Mouse (Mus musculus) heart, adult 2 months (tissue): ENCODE data around the gene Ccdc138. TPM values are rescaled to one million over a fixed set of nuclear protein-coding genes. Genes with fewer than 3 reads are reported as not detected.

Experiments used
- DNase-seq, 2 experiments: peaks; one replicate each; pipeline ENCODE4 v3.0.0; 2021
- H3K27ac ChIP-seq: fragments of 200-600 bp; 2 replicates; pipeline ENCODE4 v1.8.1; 2022
- H3K27me3 ChIP-seq: fragments of 200-500 bp; 2 replicates; pipeline ENCODE4 v1.6.1; 2012; ENCODE audit warnings: mild to moderate bottlenecking, low read length, inconsistent platforms, mixed read lengths; ENCODE audit not compliant: control insufficient read depth, insufficient read depth
- H3K36me3 ChIP-seq: fragments of 200-500 bp; 2 replicates; pipeline ENCODE4 v1.6.1; 2012; ENCODE audit warnings: low read length, inconsistent platforms; ENCODE audit not compliant: control insufficient read depth, insufficient read depth
- H3K4me1 ChIP-seq: fragments of 200-500 bp; 2 replicates; pipeline ENCODE4 v1.6.1; 2011; ENCODE audit warnings: low read length; ENCODE audit not compliant: control insufficient read depth, insufficient read depth
- H3K4me3 ChIP-seq: fragments of 200-600 bp; 2 replicates; pipeline ENCODE4 v1.8.1; 2022
- H3K79me2 ChIP-seq: fragments of 200-500 bp; replicated peaks from 2 replicates; pipeline ENCODE4 v1.6.1; 2012; ENCODE audit warnings: mild to moderate bottlenecking, inconsistent platforms, low read length, moderate library complexity, mixed read lengths; ENCODE audit not compliant: control insufficient read depth, insufficient read depth
- H3K9ac ChIP-seq: fragments of 200-500 bp; 2 replicates; pipeline ENCODE4 v1.6.1; 2012; ENCODE audit warnings: low read depth, mild to moderate bottlenecking, control low read depth, inconsistent platforms, low read length, mixed read lengths
- CTCF ChIP-seq: fragments of 200-600 bp; IDR thresholded peaks from 2 replicates; pipeline ENCODE4 v1.8.1; 2022; ENCODE audit warnings: antibody characterized with exemption, mild to moderate bottlenecking, moderate library complexity
- EP300 ChIP-seq: fragments of 200-500 bp; IDR thresholded peaks from 2 replicates; pipeline ENCODE4 v1.6.1; 2011; ENCODE audit warnings: low read depth, low read length, control low read depth; ENCODE audit not compliant: insufficient read depth
- POLR2A ChIP-seq: fragments of 200-500 bp; IDR thresholded peaks from 2 replicates; pipeline ENCODE4 v1.6.1; 2011; ENCODE audit warnings: mild to moderate bottlenecking, low read depth, low read length, control low read depth; ENCODE audit not compliant: insufficient read depth
- WGBS: fragments of 180-500 bp; shearing (Covaris S2); methylation state at CpG from one replicate; pipeline ENCODE4 v1.1.7; 2018; 5-methylcytosine and 5-hydroxymethylcytosine counted together
- intact Hi-C: fragments of 180-260 bp; cut with DNase I; formaldehyde crosslinking; loops from one replicate; pipeline ENCODE4 v1.15.1; 2025
- long read RNA-seq: library from polyadenylated mRNA; stranded (forward); transcript quantifications from one replicate; pipeline ENCODE4 v2.0.0, GENCODE M21; 2021
- polyA plus RNA-seq: library from polyadenylated mRNA; depleted of rRNA; stranded (reverse); fragments of >200 nt; gene quantifications from 2 replicates; pipeline ENCODE4 v1.2.3, GENCODE M21; 2012; rRNA removed
- total RNA-seq, 2 experiments: library from RNA; stranded (reverse); gene quantifications; 2 replicates each; pipeline ENCODE4 v1.2.3; 2021

Gene Ccdc138
- total RNA-seq (under 1 TPM; 0.43 to 0.70 TPM), polyA plus RNA-seq (0.21 and 0.23 TPM in 2 replicates)
- long read RNA-seq, partial matches to known transcripts: 1 of 1 reads
- long read RNA-seq, other reads (novel, unspliced or antisense): 0 of 1 reads

DNA sequence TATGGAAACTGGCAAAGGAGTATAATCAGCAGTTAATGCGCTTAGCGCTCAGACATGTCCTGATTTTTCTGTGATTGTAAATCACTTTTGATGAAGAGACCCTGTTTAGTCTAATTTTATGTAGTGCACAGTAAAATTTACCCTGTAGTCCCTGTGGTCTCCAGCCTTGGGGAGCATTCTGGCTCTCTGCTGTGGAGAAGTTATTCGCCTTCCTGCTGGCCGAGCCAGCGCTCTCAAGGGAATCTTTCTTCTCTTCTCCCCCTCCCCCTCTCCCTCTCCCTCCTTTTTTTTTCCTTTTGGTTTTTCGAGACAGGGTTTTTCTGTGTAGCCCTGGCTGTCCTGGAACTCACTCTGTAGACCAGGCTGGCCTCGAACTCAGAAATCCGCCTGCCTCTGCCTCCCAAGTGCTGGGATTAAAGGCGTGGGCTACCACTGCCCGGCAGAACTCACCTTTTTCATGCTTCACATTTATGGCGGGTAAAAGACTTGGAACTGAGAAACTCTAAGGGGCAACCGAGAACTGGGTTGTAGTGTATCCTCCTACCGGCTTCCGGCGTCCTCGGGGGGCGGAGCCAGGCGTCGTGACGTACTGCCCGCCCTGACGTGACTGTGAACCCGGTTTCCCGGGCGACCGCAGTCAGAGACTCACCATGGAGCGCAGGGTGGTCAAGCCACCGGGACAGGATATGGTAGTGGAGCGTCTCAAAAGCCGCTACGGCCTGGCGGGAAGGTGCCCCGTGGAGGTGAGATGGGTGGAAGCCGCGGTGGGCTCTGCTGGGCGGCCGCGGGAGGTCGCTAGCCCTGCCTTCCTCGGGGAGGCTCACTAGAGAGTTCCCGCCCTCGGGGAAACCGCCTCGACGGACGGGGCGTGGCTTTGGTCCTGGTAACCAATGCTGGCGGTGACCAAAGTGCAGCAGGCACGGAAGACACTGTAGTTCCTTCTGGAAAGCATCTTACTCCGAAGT, at the start of gene Ccdc138:
Gene Ccdc138 (plus strand): TSS at position 629 of the 965 bp plus-strand sequence.
- Histone ChIP-seq H3K27ac (peak within 1 kb of the TSS; percentile 83), H3K4me3 (peak within 1 kb of the TSS; percentile 99), H3K36me3 (no peaks in the 10 kb centered on the region; the same call in none of the 2 replicates), H3K9ac (peak within 1 kb of the TSS; percentile 57), H3K27me3 (no peaks in the 10 kb centered on the region), H3K79me2 (no peaks in the 10 kb centered on the region), H3K4me1 (peaks cover 2% of the 10 kb centered on the region)
- TF ChIP-seq POLR2A (peak; percentile 41; the same call in 1 of the 2 replicates), CTCF (peak; percentile 65), EP300 (0 out of 2 replicates have a peak, but pooled peaks have one; percentile 3)
- intact Hi-C loops: loop anchor here (5.0 kb wide), 2 partner anchors 50 to 240 kb away; partner anchors contain the start of genes Gcc2 and Ranbp2
- WGBS: 2% methylated on average over 50 of the region's 50 CpGs
- DNase-seq: peak; percentile 96 to 97

DNA sequence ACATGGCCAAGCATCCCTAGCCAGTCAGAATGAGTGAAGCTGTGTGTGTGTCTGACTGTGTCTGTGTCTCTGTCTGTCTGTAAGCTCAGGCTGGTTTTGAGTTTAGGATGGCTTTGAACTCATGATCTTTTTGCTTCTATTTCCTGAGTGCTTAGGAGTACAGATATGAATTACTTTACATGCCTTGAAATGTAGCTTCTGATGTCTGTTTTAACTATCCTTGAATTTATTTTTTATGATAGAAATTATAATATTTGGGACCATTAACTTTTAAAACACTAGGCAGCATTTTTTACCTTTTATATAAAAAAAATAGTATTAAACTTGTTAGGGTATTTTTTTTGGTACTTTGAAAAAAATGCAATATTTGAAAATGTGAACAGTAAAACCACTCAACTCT, 46.2 kb upstream of the Ccdc138 start:
- Histone ChIP-seq H3K9ac (no peak overlapping the region), H3K27me3 (no peaks in the 10 kb centered on the region), H3K4me1 (no peaks in the 10 kb centered on the region; the same call in 1 of the 2 replicates), H3K79me2 (peaks cover 5% of the 10 kb centered on the region), H3K27ac (no peak overlapping the region), H3K36me3 (peaks cover 20% of the 10 kb centered on the region), H3K4me3 (no peak overlapping the region)
- no peak for DNase-seq
- TF ChIP-seq CTCF (no peak), POLR2A (no peak), EP300 (no peak)
- intact Hi-C loops: no loop called here

- H3K9ac ChIP-seq: no peak overlapping the region
- no peak for DNase-seq
- 61% methylated on average over 1 of the region's 1 CpGs for WGBS
- H3K36me3 ChIP-seq: peaks cover 21% of the 10 kb centered on the region
- H3K4me1 ChIP-seq: no peaks in the 10 kb centered on the region; the same call in 1 of the 2 replicates
- H3K27ac ChIP-seq: no peak overlapping the region
- peaks cover 5% of the 10 kb centered on the region for H3K79me2 ChIP-seq
- intact Hi-C loops: no loop called here
- H3K4me3 ChIP-seq: no peak overlapping the region
- no peaks in the 10 kb centered on the region for H3K27me3 ChIP-seq
- TF ChIP-seq POLR2A (no peak), EP300 (no peak), CTCF (no peak)
Observed at GRCm38 (mm10) chr10:58452185-58452584, 45.6 kb upstream of the Ccdc138 start.

- intact Hi-C loops: loop anchor here (5.0 kb wide), 1 partner anchor 32 kb away; no protein-coding TSS in a partner anchor
- Histone ChIP-seq H3K4me1 (no peaks in the 10 kb centered on the region), H3K27me3 (no peaks in the 10 kb centered on the region), H3K9ac (no peak overlapping the region), H3K36me3 (peaks cover 10% of the 10 kb centered on the region), H3K4me3 (no peak overlapping the region), H3K27ac (no peak overlapping the region), H3K79me2 (peaks cover 4% of the 10 kb centered on the region; the same call in 1 of the 2 replicates)
- TF ChIP-seq POLR2A: no peak
- WGBS: 90% methylated on average over 1 of the region's 1 CpGs
- DNase-seq: no peak
Observed at GRCm38 (mm10) chr10:58459896-58460295, 37.9 kb upstream of the Ccdc138 start.

- Histone ChIP-seq H3K4me1 (no peaks in the 10 kb centered on the region), H3K36me3 (peaks cover 15% of the 10 kb centered on the region), H3K27ac (no peak overlapping the region), H3K79me2 (no peaks in the 10 kb centered on the region), H3K4me3 (no peak overlapping the region), H3K27me3 (no peaks in the 10 kb centered on the region), H3K9ac (no peak overlapping the region)
- no peak for DNase-seq
- 83% methylated on average over 5 of the region's 5 CpGs for WGBS
- intact Hi-C loops: no loop called here
- TF ChIP-seq CTCF (no peak), EP300 (no peak), POLR2A (no peak)
Observed at GRCm38 (mm10) chr10:58477086-58477755, 20.5 kb upstream of the Ccdc138 start.
